Mouse (Mus musculus): ENCODE results near the gene Fgfr2.
A peak's percentile ranks its signal among the peaks of the same experiment; 100 is the strongest.

Gene Fgfr2

GRCm38 (mm10) chr7:132795141-132795540 is 328.0 kb downstream of the Fgfr2 start:
- no peak for DNase-seq

GRCm38 (mm10) chr7:132793467-132793866 is 329.7 kb downstream of the Fgfr2 start:
- DNase-seq = no peak

DNA sequence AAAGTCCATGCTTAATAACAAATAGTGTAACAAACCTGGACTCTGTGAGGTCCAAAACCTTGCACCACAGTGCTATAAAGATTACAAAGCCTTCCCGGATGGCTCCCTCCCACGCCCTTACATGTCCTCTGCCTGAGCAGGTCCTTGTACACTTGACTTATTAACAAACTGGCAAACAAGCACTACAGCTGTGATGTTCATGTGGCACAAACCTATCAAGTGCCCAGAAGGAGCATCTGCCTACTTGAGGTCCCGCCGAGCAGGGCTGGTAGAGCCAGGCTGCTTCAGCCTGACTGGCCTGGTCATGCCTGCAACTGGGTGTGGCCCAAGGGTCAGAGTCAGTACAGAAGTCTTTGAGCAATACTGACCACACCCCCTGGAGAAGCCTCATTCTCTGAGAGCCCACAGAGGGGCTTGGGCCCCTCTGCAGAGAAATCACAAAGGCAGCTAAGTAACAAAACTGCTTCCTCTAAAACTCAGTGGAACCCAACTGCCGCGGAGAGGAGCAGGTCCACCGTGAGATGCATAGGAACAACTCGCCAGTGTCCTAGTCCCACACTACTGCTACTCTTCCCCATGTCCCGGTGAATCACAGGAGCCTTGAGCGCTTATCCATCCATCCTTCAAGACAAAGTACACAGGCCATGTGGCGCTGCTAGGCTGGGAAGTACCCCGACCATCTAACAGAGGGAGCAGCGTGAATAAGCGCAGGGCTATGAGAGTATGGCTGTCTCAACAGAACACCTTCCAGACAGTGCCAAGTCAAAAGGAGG is 332.5 kb downstream of the Fgfr2 start:
- peak; percentile 74 to 80 for DNase-seq

DNA sequence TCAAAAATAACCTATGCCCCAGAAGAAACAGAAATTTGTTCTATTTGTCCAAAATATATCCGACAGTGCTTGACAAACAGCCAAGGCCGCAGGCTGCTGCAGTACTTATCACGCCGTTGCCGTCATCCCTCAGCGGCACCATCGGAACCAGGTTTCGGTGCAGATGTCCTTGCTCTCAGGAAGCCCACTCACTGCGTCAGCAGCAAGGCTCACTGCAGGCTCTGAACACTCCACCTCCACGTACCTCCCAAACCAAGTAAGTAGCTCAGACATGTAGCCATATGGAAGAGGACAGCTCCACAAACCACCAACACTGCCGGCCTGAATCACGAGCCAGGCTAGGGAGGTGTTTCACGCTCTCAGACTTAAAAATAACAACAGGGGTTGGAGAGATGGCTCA is 334.3 kb downstream of the Fgfr2 start:
- peak in 1 of 2 experiments; percentile 62 for DNase-seq

DNA sequence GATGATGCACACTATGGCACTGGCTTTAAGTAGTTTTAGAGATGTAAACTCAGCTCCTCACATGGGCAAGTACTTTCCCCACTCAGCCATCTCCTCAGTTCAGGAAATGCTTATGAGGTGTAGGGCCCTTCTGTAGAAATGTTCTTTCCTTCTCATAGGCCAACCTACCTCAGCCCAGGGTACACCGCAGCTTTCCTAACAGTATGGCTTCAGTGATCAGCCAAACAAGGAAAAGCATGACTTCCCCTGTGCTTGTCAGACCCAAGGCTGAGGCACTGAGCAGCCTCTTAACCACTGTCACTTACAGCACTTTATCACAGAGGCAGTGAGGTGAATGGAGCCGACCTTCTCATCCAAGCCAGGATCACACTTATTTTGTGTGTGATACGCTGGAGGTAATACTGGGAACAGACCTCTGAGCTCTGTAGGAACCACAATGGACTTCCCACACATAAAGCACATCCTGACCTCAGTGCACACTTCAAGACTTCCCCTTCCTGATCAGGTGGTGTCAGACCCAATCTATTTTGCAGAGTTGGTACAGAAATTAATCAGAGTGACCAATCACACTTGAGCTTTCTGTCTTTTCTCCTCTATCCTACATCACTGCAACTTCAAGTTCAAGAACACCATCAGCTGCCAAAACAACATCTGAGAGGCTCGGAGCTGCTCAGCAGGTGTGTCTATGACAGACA is 335.5 kb downstream of the Fgfr2 start:
- DNase-seq = no peak

- no peak for DNase-seq
Observed at GRCm38 (mm10) chr7:132787022-132787421, 336.1 kb downstream of the Fgfr2 start.

- DNase-seq = peak; percentile 69 to 73
Observed at GRCm38 (mm10) chr7:132786522-132786921, 336.6 kb downstream of the Fgfr2 start.

- DNase-seq = no peak
Observed at GRCm38 (mm10) chr7:132786011-132786410, 337.1 kb downstream of the Fgfr2 start.

- DNase-seq = no peak
Observed at GRCm38 (mm10) chr7:132784101-132784500, 339.0 kb downstream of the Fgfr2 start.

GRCm38 (mm10) chr7:132781850-132782249 is 341.3 kb downstream of the Fgfr2 start:
- DNase-seq = peak; percentile 80 to 83

DNA sequence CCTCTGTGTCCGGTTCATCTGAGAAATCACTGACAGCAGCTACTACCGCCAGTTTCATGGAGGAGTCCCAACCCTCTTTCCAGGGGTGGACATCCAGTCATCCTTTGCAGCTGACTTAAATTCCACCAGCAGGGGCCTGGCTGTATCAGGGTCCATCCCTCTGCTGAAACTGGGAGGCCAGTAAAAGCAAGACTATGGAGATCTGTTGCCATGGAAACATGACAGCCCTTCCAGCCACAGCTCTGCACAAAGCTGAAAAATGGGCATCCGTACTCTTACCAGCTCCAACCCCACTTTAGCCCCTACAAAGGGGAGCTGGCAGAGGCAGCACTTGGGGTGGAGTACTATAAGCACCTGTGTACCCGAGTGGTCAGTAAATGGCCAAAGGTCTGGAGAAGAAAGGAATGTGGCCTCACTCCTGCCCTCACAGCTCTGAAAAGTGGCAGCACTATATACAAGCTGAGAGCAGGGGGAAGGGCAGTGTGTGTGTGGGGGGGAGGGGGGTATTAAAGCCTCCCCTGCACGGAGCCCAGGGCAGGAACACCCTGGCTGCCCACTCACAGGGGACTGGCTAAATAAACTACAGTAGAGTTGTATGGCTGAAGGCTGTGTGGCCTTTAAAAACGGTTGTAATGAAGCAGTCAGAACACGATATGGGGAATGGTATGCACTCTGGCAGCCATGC is 341.9 kb downstream of the Fgfr2 start:
- peak; percentile 51 to 62 for DNase-seq

DNA sequence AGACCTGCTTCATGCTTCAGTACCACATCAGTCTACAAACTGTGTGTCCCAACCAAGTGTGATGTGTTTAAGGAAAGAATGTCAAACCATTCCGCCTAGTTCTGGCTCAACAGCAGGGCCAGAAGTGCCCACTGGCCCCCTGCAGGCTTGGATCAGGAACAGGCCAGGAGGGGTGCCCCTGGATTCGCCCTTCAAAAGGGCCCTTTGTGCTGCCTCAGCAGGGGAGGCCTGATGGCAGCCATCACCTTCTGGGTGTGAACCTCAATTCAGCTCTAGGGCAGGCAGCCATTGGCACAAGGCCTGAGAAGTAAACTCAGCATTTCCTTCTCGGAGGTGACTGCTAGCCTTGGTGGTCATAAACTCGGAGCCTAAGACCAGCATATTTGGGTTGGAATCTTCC is 342.5 kb downstream of the Fgfr2 start:
- peak; percentile 68 to 79 for DNase-seq

DNA sequence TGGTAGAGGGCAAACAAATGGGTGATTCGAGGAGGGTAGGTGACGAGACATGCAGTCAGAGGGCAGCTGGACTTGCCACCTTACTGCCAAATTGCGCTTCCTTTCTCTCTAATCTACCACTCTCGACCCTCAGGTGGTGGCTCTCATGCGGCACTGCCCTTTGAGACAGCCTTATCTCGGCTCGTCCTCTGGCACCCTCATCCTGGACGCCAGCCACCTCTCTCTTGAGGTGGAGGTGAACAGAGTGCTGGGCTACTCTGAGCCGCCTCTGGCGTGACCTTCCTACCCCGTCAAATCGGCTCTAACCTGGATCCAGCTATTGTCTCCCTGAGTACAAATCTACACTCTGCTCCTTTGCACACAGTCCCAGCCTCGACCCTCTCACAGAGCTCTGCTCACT is 344.5 kb downstream of the Fgfr2 start:
- DNase-seq = no peak

GRCm38 (mm10) chr7:132777728-132778453 is 345.3 kb downstream of the Fgfr2 start:
- no peak for DNase-seq

DNA sequence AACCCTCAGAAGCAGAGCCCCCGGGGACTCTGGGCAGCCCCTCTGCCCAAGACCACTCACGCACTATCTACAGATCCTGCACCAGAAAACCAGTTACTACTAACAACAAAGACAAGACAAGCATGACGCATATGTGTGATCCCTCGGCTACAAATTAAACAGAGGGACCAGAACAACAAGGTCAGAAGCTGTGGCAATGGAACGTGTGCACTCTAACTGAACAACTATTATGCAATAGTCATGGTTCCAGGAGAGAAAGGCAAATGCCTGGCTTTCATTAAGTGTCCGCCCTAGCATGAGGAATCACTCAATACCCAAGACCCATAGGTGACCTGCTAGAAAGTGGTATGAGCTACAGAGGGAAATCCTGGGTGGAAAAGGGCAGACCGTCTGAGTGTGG is 346.0 kb downstream of the Fgfr2 start:
- DNase-seq = no peak

DNA sequence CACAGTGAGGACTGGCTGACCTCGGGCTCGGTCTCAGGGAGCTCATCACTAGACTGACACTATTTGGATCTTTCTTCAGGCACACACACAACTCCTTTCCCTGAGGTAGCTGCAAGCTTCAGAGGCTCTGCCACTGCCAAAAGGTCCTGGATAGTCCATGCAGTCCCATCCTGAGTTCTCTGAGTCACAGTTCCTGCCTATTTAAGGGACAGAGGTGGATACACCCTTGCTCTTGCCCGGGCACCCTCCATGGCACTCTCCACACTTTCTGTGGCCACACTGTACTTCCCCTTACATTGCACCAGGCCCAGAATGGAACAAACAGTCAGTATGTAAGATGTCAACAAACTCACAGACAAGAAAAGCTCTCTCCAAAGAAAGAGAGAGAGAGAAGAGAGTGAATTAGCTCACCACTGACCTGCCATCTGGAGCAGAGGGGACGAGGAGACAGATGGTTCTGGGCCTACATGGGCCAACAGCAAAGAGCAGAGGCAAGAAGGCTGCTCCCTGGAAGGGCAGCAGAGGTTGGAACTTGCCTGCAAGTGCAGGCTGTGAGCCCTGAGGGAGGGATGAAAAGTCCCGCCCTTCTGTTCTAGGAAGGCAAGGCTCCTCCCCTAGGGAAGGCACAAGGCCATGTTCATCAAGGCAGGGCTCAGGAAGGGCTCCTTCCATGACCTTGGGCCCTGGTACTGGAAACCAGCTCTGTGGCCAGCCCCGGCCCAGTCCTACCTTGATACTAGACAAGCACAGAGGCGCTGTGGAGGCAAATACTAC is 346.6 kb downstream of the Fgfr2 start:
- DNase-seq = peak in 1 of 2 experiments; percentile 71

- no peak for DNase-seq
Observed at GRCm38 (mm10) chr7:132775922-132776321, 347.2 kb downstream of the Fgfr2 start.

DNA sequence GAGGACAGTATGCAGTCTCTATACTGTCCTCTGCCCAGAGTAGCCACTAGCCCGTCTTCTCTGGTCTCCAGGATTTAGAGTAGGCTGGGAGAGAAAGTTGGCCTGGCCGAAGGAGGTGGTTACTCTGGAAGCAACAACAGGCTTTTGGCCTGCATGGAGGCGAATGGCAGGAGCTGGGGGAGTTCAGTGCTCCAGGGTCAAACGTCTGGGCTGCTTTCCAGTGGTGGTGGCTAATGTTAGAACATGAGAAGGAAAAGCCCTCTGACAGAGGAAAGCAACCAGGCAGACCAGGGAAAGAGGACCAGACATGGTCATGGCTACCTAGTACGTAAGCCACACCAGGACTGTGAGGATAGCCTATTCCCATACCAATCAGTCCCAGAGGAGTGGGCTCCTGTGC is 347.8 kb downstream of the Fgfr2 start:
- DNase-seq = no peak

DNA sequence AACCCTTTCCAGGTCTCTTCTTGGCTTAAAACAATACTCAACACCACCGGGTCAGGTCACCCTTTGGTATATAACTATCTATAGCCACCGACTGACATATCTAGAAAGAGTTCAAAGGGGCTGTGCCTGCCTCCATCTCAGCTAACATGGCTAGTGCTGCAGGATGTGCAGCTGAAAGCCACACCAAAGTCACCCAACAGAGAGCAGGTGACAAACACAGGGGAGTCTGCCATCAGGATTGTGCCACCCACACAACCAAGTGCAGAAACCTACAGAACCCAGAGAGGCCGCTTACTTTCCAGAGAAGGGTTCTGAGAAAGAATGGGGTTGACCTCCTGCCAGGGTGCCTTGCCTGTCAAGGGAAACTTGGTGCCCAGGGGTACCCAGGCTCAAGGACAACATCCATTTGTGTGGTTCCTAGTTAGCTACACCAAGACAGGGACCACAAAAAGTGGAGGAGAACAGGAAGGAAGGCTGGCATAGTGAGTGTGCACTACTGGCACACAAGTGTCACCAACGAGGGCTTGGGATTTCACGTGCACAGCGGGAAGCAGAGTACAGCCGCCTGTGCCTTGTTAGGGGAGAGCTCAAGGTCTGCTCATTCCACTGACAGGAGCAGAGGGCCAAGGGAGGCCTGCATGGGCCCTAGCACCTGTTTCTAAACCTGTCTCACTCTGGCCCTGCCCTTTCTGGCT is 350.0 kb downstream of the Fgfr2 start:
- DNase-seq = no peak

DNA sequence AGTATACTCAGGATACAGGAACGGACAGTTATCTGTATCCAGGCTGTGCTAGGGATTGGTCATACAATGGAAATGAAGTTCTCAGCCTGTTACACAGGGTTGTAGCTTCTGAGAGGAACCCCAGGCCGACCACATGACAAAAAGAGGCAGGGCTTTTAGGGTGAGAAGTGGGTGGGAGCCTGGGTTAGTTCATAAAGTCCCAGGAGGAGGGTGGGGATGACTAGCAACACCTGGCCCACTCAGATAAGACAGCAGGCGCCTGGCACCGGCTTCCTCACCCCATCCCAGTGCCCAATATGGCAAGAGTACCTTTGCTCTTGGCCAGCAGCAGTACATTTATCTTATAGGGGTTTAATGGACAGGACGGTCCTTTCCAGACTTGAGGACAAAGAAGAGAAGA is 350.7 kb downstream of the Fgfr2 start:
- peak in 1 of 2 experiments; percentile 63 for DNase-seq
